Mouse (Mus musculus): ENCODE measurements around the gene Smim6. TPM values are rescaled to one million over a fixed set of nuclear protein-coding genes. Genes with fewer than 3 reads are reported as not detected.

Smim6 gene
- total RNA-seq, 2 experiments from 2014 or later: 0.27 TPM; not detected in 1

- no peak for DNase-seq
Measured at GRCm38 (mm10) chr11:115941980-115942379, 30.2 kb downstream of the Smim6 start.

DNA sequence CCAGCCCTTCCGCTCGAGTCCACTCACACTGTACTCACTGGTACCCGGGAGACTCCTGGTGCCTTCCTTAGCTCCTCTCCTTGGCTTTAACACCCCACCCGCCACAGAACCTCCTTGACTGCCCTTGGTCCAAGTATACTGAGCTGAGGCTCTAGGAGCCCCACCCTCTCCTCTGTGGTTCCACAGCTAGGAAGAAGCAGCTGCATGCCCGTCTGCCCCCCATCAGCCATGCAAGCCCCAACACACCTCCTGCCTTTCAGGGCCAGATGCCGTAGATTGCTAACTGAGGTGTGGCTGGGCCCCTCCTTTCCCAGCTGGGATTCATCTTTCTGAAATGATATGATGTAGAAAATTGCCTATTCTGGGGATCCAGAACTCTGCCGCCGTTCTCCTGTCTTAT lies 33.4 kb downstream of the Smim6 start:
- DNase-seq: no peak

DNA sequence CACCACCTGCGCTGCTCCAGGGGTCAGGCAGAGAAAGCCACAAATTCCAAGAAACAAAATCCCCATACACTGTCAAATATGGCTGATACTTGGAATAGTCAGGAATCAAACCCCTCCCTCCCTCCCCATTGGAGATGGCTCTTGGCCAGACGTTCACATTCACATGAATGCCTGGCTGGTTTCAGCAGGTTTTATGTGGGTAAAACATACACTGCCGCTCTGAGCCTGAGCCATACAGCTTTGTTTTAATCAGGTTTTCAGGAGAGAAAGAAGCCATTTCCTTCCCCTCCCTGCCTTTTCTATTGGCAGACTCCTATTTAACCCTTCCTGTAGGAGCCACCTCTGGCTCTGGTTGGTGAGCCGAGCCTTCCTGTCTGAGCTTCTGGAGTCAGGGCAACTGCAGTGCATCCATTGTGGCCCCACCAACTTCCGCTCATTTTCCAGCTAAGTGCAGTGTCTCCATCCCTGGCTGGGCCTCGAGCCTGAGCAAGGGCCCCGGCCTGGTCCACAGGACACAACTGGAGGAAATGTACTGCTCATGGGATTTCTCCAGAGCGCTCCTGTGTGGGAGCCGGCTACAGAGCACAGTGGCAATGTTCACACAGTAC lies 34.5 kb downstream of the Smim6 start:
- DNase-seq: peak; percentile 43

GRCm38 (mm10) chr11:115948316-115948715 lies 36.5 kb downstream of the Smim6 start:
- DNase-seq: no peak

- DNase-seq: no peak
Measured at GRCm38 (mm10) chr11:115950719-115951118, 38.9 kb downstream of the Smim6 start.

GRCm38 (mm10) chr11:115954712-115955111 lies 42.9 kb downstream of the Smim6 start:
- DNase-seq: no peak

DNA sequence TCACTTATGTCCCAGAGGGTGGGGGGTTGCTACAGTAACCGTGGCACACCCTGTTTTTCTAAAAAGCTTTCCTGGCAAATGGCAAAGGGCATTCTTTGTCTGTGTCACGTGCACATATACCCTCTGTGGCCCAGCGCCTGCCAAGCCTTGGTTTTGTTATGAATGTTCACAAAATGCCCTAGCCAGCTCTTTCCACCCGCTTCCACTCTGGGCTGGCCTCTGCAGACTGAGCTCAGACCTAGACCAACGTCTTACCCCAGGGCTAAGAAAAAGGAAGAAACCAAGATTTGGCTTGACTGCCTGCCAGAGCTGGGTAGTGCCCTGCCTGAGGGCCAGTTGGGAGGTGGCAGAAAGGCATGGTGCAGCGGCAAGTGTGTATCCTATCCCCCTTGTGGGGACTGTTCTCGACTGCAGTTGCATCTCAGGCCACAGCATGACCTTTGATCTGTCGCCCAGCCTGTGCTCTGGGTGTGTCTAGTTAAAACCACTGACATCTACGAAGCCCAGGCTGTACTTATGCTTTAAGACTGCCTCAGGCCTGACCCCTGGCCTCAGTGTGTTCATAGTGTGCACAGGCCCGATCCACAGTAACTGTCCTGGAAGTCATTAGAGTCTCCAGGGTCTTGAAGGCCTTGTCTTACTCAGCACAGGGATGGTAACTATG lies 43.5 kb downstream of the Smim6 start:
- DNase-seq: no peak

- no peak for DNase-seq
Measured at GRCm38 (mm10) chr11:115956453-115956852, 44.6 kb downstream of the Smim6 start.

GRCm38 (mm10) chr11:115957971-115958370 lies 46.2 kb downstream of the Smim6 start:
- no peak for DNase-seq

DNA sequence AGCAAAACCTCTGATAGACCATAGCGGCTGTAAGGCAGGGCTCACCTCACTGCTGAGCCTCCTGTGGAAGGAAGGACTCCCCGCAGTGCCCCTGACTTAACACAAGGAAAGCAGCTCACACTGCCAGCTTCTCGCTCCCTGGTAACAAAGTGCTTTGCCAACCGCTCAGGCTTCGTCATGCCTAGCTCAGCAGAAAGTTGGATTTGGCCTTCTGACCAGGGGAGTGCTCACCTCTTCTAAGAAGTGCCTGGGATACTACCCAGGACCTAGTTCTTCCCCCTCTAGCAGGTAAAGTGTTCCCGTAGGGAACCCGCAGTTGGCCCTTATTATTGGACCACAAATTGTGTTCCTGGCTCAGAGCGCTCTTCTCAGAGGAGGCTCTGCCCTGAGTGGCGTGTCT lies 47.2 kb downstream of the Smim6 start:
- no peak for DNase-seq

GRCm38 (mm10) chr11:115962651-115963412 lies 51.0 kb downstream of the Smim6 start:
- DNase-seq: no peak

Other genes with a start within 250 kb of the Smim6 start
- 100 to 1,000 TPM; 119 to 134 TPM for gene Grb2, start 203.4 kb upstream of the Smim6 start, total RNA-seq (2021)
- 100 to 1,000 TPM; 103 to 108 TPM for gene Tmem94, start 146.6 kb upstream of the Smim6 start, total RNA-seq (2021)
- 10 to 100 TPM; 51.7 to 58.8 TPM for gene Caskin2, start 98.4 kb upstream of the Smim6 start, total RNA-seq (2021)
- 10 to 100 TPM; 13.0 to 14.2 TPM for gene Tsen54, start 97.3 kb upstream of the Smim6 start, total RNA-seq (2021)
- gene Llgl2, start 88.0 kb upstream of the Smim6 start, total RNA-seq (2021): 10 to 100 TPM; 20.0 to 21.2 TPM
- gene Myo15b, start 53.6 kb upstream of the Smim6 start, total RNA-seq (2021): under 1 TPM; 0.16 to 0.19 TPM
- 10 to 100 TPM; 28.7 to 29.9 TPM for gene Smim5, start 12.1 kb upstream of the Smim6 start, total RNA-seq (2021)
- 10 to 100 TPM; 25.7 to 29.0 TPM for gene Sap30bp, start 21.3 kb downstream of the Smim6 start, total RNA-seq (2021)
- gene Recql5, start 21.5 kb downstream of the Smim6 start, total RNA-seq (2021): 1 to 10 TPM; 8.0 to 10.0 TPM
- 1 to 10 TPM; 5.0 to 5.4 TPM for gene Itgb4, start 62.7 kb downstream of the Smim6 start, total RNA-seq (2021)
- gene Galk1, start 100.7 kb downstream of the Smim6 start, total RNA-seq (2021): 10 to 100 TPM; 52.9 to 54.3 TPM
- 100 to 1,000 TPM; 466 to 502 TPM for gene H3f3b, start 115.9 kb downstream of the Smim6 start, total RNA-seq (2021)
- gene Unk, start 118.3 kb downstream of the Smim6 start, total RNA-seq (2021): 10 to 100 TPM; 22.3 to 25.0 TPM
- under 1 TPM; 0.88 to 0.95 TPM for gene Unc13d, start 165.9 kb downstream of the Smim6 start, total RNA-seq (2021)
- gene Wbp2, start 175.0 kb downstream of the Smim6 start, total RNA-seq (2021): 100 to 1,000 TPM; 107 TPM
- gene Trim47, start 215.2 kb downstream of the Smim6 start, total RNA-seq (2021): 10 to 100 TPM; 47.1 to 50.9 TPM
- gene Trim65, start 219.1 kb downstream of the Smim6 start, total RNA-seq (2021): 1 to 10 TPM; 4.3 to 4.8 TPM
- 10 to 100 TPM; 52.5 to 55.3 TPM for gene Mrpl38, start 226.9 kb downstream of the Smim6 start, total RNA-seq (2021)

All from heart, postnatal 4 days (tissue).